Mouse (Mus musculus): ENCODE data around the gene Zfp950. TPM values are rescaled to one million over a fixed set of nuclear protein-coding genes. Genes with fewer than 3 reads are reported as not detected.

Zfp950 gene
- polyA plus RNA-seq (2014; fragmentation: Illumina TruSeq; extraction: RNeasy Lipid Tissue Mini Kit (QIAGEN cat#74804); ENCODE audit: low read depth, low replicate concordance), result 75.1 TPM

GRCm38 (mm10) chr19:61140342-61141206 is at the start of gene Zfp950:
Zfp950 (minus strand) TSS chr19:61140840.

GRCm38 (mm10) chr19:61183590-61183989 is 43.0 kb upstream of the Zfp950 start, which contains the start of gene Gm6020:
Gm6020 (plus strand) TSS chr19:61183890.

GRCm38 (mm10) chr19:61175756-61176324 is 35.2 kb upstream of the Zfp950 start, which contains the start of gene Gm7102:
Gm7102 (minus strand) TSS chr19:61176309.

Other genes with a start within 250 kb of the Zfp950 start
- not detected for gene Gm7102, start 35.5 kb upstream of the Zfp950 start, polyA plus RNA-seq (2014; fragmentation: Illumina TruSeq; extraction: RNeasy Lipid Tissue Mini Kit (QIAGEN cat#74804); ENCODE audit: low read depth, low replicate concordance)
- not detected for gene Gm6020, start 43.0 kb upstream of the Zfp950 start, polyA plus RNA-seq (2014; fragmentation: Illumina TruSeq; extraction: RNeasy Lipid Tissue Mini Kit (QIAGEN cat#74804); ENCODE audit: low read depth, low replicate concordance)
- gene Csf2ra, start 87.6 kb upstream of the Zfp950 start, polyA plus RNA-seq (2014; fragmentation: Illumina TruSeq; extraction: RNeasy Lipid Tissue Mini Kit (QIAGEN cat#74804); ENCODE audit: low read depth, low replicate concordance), result 0.66 TPM
- not detected for gene Gm21060, start 156.2 kb upstream of the Zfp950 start, polyA plus RNA-seq (2014; fragmentation: Illumina TruSeq; extraction: RNeasy Lipid Tissue Mini Kit (QIAGEN cat#74804); ENCODE audit: low read depth, low replicate concordance)

Data from liver, adult 10 weeks (tissue).